Mouse (Mus musculus): ENCODE measurements around the gene Rapgef3. TPM values are rescaled to one million over a fixed set of nuclear protein-coding genes. Genes with fewer than 3 reads are reported as not detected.

Gene Rapgef3
- polyA plus RNA-seq, 1 experiment from 2014 or later = 17.5 TPM

DNA sequence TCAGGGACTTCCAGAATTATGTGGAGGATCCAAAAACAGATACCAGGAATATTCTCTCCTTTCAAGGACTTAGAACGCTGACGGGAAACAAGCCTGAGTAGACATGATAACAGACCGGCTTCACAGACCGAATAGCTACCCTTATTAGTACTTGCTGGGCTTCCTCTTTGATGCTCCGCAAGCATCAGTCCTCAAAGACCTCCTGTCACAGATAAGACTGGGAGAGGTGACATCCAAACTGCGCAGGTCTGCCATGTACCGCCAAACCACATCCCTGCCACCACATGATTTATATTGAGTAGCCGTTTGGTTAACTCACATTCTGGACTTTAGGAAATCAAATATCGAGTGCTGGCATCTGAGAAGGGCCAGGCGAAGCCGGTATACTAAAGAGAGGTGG, 51.0 kb downstream of the Rapgef3 start:
- Histone ChIP-seq H3K9me3 (ENCODE audit: low read depth, low read length) (no peaks in the 10 kb centered on the region), H3K36me3 (ENCODE audit: insufficient read depth) (no peaks in the 10 kb centered on the region), H3K27ac (ENCODE audit: low read depth) (no peak overlapping the region), H3K4me1 (ENCODE audit: insufficient read depth) (no peaks in the 10 kb centered on the region), H3K27me3 (ENCODE audit: insufficient read depth, low read length) (no peaks in the 10 kb centered on the region), H3K4me2 (no peak overlapping the region), H3K9ac (no peak overlapping the region), H3K4me3 (ENCODE audit: low read depth, low read length) (no peak overlapping the region)
- no peak for ATAC-seq (ENCODE audit: insufficient read depth)
- DNase-seq = no peak
- TF ChIP-seq CTCF (IDR thresholded peaks at IDR 0.05; ENCODE audit: low read depth) = no peak
- WGBS = 74% methylated on average over 11 of the region's 11 CpGs

DNA sequence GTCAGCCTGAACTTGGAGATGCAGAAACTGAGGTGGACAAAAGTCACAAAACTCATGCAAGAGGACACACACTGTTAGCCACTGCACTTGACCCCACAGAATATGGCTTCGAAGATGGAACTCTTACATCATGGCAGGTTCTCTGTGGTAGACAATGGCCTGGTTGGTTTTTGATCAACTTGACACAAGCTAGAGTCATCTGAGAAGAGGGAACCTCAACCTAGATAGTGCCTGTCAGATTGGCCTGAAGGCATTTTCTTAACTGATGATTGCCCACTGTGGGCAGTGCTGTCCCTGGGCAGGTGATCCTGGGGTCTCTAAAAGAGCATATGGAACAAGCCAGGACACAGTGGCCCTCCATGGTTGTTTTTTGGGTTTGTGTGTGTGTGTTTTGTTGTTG, 52.0 kb downstream of the Rapgef3 start:
- DNase-seq (no peak), ATAC-seq (ENCODE audit: insufficient read depth) (no peak)
- H3K27ac ChIP-seq (ENCODE audit: low read depth) = no peak overlapping the region
- no peak for TF ChIP-seq CTCF (IDR thresholded peaks at IDR 0.05; ENCODE audit: low read depth)
- H3K27me3 ChIP-seq (ENCODE audit: insufficient read depth, low read length) = no peaks in the 10 kb centered on the region
- no peaks in the 10 kb centered on the region for H3K4me1 ChIP-seq (ENCODE audit: insufficient read depth)
- H3K4me3 ChIP-seq (ENCODE audit: low read depth, low read length) = no peak overlapping the region
- no peak overlapping the region for H3K9ac ChIP-seq
- H3K9me3 ChIP-seq (ENCODE audit: low read depth, low read length) = no peaks in the 10 kb centered on the region
- no peaks in the 10 kb centered on the region for H3K36me3 ChIP-seq (ENCODE audit: insufficient read depth)
- WGBS = 93% methylated on average over 1 of the region's 1 CpGs
- H3K4me2 ChIP-seq = no peak overlapping the region

DNA sequence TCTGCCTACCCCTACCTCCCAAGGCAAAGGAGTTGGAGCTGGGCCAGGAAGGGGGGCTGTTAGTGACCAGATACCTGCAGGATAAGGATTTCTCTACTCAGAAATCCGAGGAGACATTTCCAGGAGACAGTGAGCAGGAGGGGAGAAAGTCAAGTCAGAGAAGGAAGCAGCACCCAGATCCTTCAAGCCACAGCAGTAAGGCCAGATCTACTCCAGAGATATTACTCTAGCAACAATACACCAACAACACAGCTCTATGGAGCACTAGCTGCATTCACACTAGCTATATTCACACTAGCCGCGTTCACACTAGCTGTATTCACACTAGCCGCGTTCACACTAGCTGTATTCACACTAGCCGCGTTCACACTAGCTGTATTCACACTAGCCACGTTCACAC, 52.7 kb downstream of the Rapgef3 start:
- 83% methylated on average over 8 of the region's 8 CpGs for WGBS
- no peaks in the 10 kb centered on the region for H3K36me3 ChIP-seq (ENCODE audit: insufficient read depth)
- H3K4me3 ChIP-seq (ENCODE audit: low read depth, low read length) = no peak overlapping the region
- H3K9ac ChIP-seq = no peak overlapping the region
- ATAC-seq (ENCODE audit: insufficient read depth) = no peak
- H3K27ac ChIP-seq (ENCODE audit: low read depth) = no peak overlapping the region
- no peak overlapping the region for H3K4me2 ChIP-seq
- no peak for DNase-seq
- no peaks in the 10 kb centered on the region for H3K4me1 ChIP-seq (ENCODE audit: insufficient read depth)
- no peak for TF ChIP-seq CTCF (IDR thresholded peaks at IDR 0.05; ENCODE audit: low read depth)
- no peaks in the 10 kb centered on the region for H3K27me3 ChIP-seq (ENCODE audit: insufficient read depth, low read length)
- H3K9me3 ChIP-seq (ENCODE audit: low read depth, low read length) = no peaks in the 10 kb centered on the region

DNA sequence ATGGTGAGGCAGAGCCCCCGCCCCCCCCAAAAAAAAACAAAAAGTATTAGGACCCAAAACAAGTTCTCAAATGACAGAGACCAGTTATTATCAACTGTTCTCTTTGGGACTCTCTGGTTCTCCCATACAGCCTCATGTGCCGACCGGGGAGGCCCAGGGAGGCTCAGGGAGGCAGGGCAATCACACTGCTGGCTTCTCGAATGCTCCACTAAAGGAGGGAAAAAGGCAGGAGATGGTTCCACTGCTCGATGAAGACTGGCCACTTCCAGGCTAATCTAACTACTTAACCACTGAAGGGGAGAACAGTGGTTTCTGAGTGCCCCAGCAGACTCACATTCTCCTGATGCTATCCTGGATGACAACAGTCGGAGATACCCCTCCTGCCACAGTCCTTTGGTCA, 55.2 kb downstream of the Rapgef3 start:
- no peaks in the 10 kb centered on the region for H3K9me3 ChIP-seq (ENCODE audit: low read depth, low read length)
- TF ChIP-seq CTCF (IDR thresholded peaks at IDR 0.05; ENCODE audit: low read depth) = no peak
- H3K4me3 ChIP-seq (ENCODE audit: low read depth, low read length) = no peak overlapping the region
- H3K36me3 ChIP-seq (ENCODE audit: insufficient read depth) = no peaks in the 10 kb centered on the region
- no peak overlapping the region for H3K27ac ChIP-seq (ENCODE audit: low read depth)
- no peaks in the 10 kb centered on the region for H3K27me3 ChIP-seq (ENCODE audit: insufficient read depth, low read length)
- no peak overlapping the region for H3K4me2 ChIP-seq
- no peak overlapping the region for H3K9ac ChIP-seq
- WGBS = 60% methylated on average over 6 of the region's 6 CpGs
- ATAC-seq (ENCODE audit: insufficient read depth) = no peak
- no peaks in the 10 kb centered on the region for H3K4me1 ChIP-seq (ENCODE audit: insufficient read depth)
- no peak for DNase-seq

DNA sequence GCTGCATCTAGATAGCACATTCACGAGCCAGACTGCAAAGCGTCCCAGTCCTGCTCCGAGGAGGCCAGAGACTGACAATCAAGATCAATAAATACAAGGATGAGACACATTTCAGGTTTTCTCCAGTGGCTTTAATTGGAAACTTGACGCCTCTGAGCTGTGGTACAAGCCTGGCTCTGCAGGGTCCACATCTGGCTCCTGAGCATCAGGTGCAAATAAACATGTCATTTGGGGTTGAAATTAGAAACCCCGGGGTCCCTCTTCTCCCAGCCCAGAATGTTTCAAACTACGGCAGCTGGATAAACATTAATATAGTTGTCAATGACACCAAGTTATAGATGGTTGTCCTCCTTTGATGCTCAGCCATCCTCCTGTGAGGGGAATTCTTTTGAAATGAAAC, 56.9 kb downstream of the Rapgef3 start:
- H3K27me3 ChIP-seq (ENCODE audit: insufficient read depth, low read length) = no peaks in the 10 kb centered on the region
- no peak overlapping the region for H3K4me2 ChIP-seq
- H3K36me3 ChIP-seq (ENCODE audit: insufficient read depth) = no peaks in the 10 kb centered on the region
- 32% methylated on average over 6 of the region's 6 CpGs for WGBS
- no peak for DNase-seq
- no peak overlapping the region for H3K27ac ChIP-seq (ENCODE audit: low read depth)
- H3K4me1 ChIP-seq (ENCODE audit: insufficient read depth) = no peaks in the 10 kb centered on the region
- no peaks in the 10 kb centered on the region for H3K9me3 ChIP-seq (ENCODE audit: low read depth, low read length)
- no peak for TF ChIP-seq CTCF (IDR thresholded peaks at IDR 0.05; ENCODE audit: low read depth)
- H3K4me3 ChIP-seq (ENCODE audit: low read depth, low read length) = no peak overlapping the region
- H3K9ac ChIP-seq = no peak overlapping the region
- ATAC-seq (ENCODE audit: insufficient read depth) = no peak

DNA sequence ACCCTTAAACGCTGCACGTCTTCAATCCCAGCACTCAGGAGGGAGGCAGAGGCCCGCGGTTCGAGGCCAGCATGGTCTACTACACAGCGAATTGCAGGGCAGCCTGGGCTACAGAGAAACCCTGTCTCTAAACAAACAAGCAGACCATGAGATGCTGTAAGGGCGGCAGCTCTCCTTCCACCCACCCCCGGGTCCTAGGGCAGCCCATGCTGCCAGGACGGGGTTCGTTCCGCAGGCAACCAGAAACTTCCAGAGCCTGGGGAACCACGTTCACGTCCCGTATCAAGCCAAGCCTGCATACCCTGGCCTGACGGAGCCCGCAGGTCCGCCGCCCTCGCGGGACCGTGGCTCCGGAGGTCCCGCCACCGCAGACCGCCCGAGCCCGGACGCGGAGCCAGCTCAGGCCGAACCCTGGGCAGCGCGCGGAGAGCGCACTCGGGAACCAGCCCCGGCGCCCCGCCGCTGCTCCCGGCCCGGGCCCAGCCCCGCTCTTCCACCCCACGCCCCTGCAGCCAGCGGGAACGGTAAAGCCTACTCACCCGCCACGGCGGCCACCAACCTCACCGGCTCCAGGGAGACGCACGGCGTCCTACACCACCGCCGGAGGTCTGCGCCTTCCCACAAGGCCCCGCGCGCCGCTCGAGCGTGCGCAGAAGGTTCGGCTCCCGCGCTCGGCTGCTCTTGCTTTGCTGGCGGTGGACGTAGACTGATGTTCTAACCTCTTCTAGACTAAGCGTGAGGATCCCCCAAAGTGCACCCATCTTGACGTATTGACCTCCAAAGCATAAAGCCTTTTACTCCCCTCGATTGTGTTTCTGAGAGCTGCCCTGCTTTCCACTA, 62.3 kb downstream of the Rapgef3 start, which contains the start of gene Rpap3:
Rpap3 (minus strand) TSS at position 615 of the 840 bp plus-strand sequence.
- DNase-seq (peak; percentile 93), ATAC-seq (ENCODE audit: insufficient read depth) (peak; percentile 95)
- peak within 1 kb of the TSS; percentile 21 for H3K27ac ChIP-seq (ENCODE audit: low read depth)
- H3K36me3 ChIP-seq (ENCODE audit: insufficient read depth) = peaks cover 24% of the 10 kb centered on the region
- WGBS = under 1% methylated on average over 70 of the region's 71 CpGs
- H3K4me2 ChIP-seq = peak within 1 kb of the TSS; percentile 79
- H3K4me3 ChIP-seq (ENCODE audit: low read depth, low read length) = peak within 1 kb of the TSS; percentile 95
- no peaks in the 10 kb centered on the region for H3K4me1 ChIP-seq (ENCODE audit: insufficient read depth)
- peak within 1 kb of the TSS; percentile 92 for H3K9ac ChIP-seq
- no peaks in the 10 kb centered on the region for H3K27me3 ChIP-seq (ENCODE audit: insufficient read depth, low read length)
- no peak for TF ChIP-seq CTCF (IDR thresholded peaks at IDR 0.05; ENCODE audit: low read depth)
- no peaks in the 10 kb centered on the region for H3K9me3 ChIP-seq (ENCODE audit: low read depth, low read length)

DNA sequence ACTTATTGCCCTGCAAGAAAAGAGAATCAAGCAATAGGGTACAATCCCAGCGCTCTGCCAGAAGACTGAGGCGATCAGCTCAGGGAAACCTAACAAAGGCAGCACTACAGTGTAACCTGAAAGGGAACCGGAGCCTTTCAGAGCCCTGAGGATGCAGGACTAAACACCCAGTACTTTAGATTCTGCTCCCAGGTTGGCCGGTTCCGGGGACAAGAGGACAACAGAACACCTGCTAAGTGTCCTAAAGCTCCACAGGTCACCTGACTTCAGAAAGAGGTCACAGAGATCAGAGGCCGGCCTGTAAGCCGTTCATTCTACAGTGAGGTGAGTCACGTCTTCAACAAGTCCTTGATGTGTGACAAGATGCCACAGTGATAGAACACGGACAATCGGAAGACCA, 71.2 kb downstream of the Rapgef3 start:
- no peak overlapping the region for H3K4me2 ChIP-seq
- H3K9me3 ChIP-seq (ENCODE audit: low read depth, low read length) = no peaks in the 10 kb centered on the region
- no peak for ATAC-seq (ENCODE audit: insufficient read depth)
- DNase-seq = no peak
- H3K27ac ChIP-seq (ENCODE audit: low read depth) = no peak overlapping the region
- H3K36me3 ChIP-seq (ENCODE audit: insufficient read depth) = peaks cover 90% of the 10 kb centered on the region
- no peak overlapping the region for H3K9ac ChIP-seq
- H3K4me3 ChIP-seq (ENCODE audit: low read depth, low read length) = no peak overlapping the region
- no peak for TF ChIP-seq CTCF (IDR thresholded peaks at IDR 0.05; ENCODE audit: low read depth)
- WGBS = 87% methylated on average over 10 of the region's 10 CpGs
- H3K4me1 ChIP-seq (ENCODE audit: insufficient read depth) = no peaks in the 10 kb centered on the region
- H3K27me3 ChIP-seq (ENCODE audit: insufficient read depth, low read length) = no peaks in the 10 kb centered on the region

Other genes starting within 250 kb of the Rapgef3 start
- 37.8 and 40.7 TPM in 2 replicates for gene Rpap3, start 62.1 kb downstream of the Rapgef3 start, polyA plus RNA-seq (2014; fragmentation: Nextera tagmentation; extraction: Ambion mirVana)
- 0.20 TPM in 1 of 2 replicates, not detected in the other for gene Endou, start 36.6 kb downstream of the Rapgef3 start, polyA plus RNA-seq (2014; fragmentation: Nextera tagmentation; extraction: Ambion mirVana)
- 25.3 and 32.7 TPM in 2 replicates for gene Slc48a1, start 10.5 kb upstream of the Rapgef3 start, polyA plus RNA-seq (2014; fragmentation: Nextera tagmentation; extraction: Ambion mirVana)
- gene Hdac7, start 76.5 kb upstream of the Rapgef3 start, polyA plus RNA-seq (2014; fragmentation: Nextera tagmentation; extraction: Ambion mirVana) = 43.8 and 51.2 TPM in 2 replicates
- gene Vdr, start 142.7 kb upstream of the Rapgef3 start, polyA plus RNA-seq (2014; fragmentation: Nextera tagmentation; extraction: Ambion mirVana) = 0.38 and 0.61 TPM in 2 replicates
- gene Tmem106c, start 196.2 kb upstream of the Rapgef3 start, polyA plus RNA-seq (2014; fragmentation: Nextera tagmentation; extraction: Ambion mirVana) = 31.4 and 35.1 TPM in 2 replicates
- gene Col2a1, start 236.7 kb upstream of the Rapgef3 start, polyA plus RNA-seq (2014; fragmentation: Nextera tagmentation; extraction: Ambion mirVana) = 29.3 and 33.3 TPM in 2 replicates